Mouse (Mus musculus) heart, adult 2 months (tissue): ENCODE measurements at regions not wholly inside any gene's neighbourhood (a gene's known extent, or its start where the extent isn't known, plus 50 kb on each side); places are given as distances from the start of the nearest gene placed in this dataset.

Source experiments
- DNase-seq, 2 experiments: peaks; one replicate each; pipeline ENCODE4 v3.0.0; 2021
- H3K27ac ChIP-seq: fragments of 200-600 bp; 2 replicates; pipeline ENCODE4 v1.8.1; 2022
- H3K27me3 ChIP-seq: fragments of 200-500 bp; 2 replicates; pipeline ENCODE4 v1.6.1; 2012; ENCODE audit warnings: mild to moderate bottlenecking, low read length, inconsistent platforms, mixed read lengths; ENCODE audit not compliant: control insufficient read depth, insufficient read depth
- H3K36me3 ChIP-seq: fragments of 200-500 bp; 2 replicates; pipeline ENCODE4 v1.6.1; 2012; ENCODE audit warnings: low read length, inconsistent platforms; ENCODE audit not compliant: control insufficient read depth, insufficient read depth
- H3K4me1 ChIP-seq: fragments of 200-500 bp; 2 replicates; pipeline ENCODE4 v1.6.1; 2011; ENCODE audit warnings: low read length; ENCODE audit not compliant: control insufficient read depth, insufficient read depth
- H3K4me3 ChIP-seq: fragments of 200-600 bp; 2 replicates; pipeline ENCODE4 v1.8.1; 2022
- H3K79me2 ChIP-seq: fragments of 200-500 bp; replicated peaks from 2 replicates; pipeline ENCODE4 v1.6.1; 2012; ENCODE audit warnings: mild to moderate bottlenecking, inconsistent platforms, low read length, moderate library complexity, mixed read lengths; ENCODE audit not compliant: control insufficient read depth, insufficient read depth
- H3K9ac ChIP-seq: fragments of 200-500 bp; 2 replicates; pipeline ENCODE4 v1.6.1; 2012; ENCODE audit warnings: low read depth, mild to moderate bottlenecking, control low read depth, inconsistent platforms, low read length, mixed read lengths
- CTCF ChIP-seq: fragments of 200-600 bp; IDR thresholded peaks from 2 replicates; pipeline ENCODE4 v1.8.1; 2022; ENCODE audit warnings: antibody characterized with exemption, mild to moderate bottlenecking, moderate library complexity
- EP300 ChIP-seq: fragments of 200-500 bp; IDR thresholded peaks from 2 replicates; pipeline ENCODE4 v1.6.1; 2011; ENCODE audit warnings: low read depth, low read length, control low read depth; ENCODE audit not compliant: insufficient read depth
- POLR2A ChIP-seq: fragments of 200-500 bp; IDR thresholded peaks from 2 replicates; pipeline ENCODE4 v1.6.1; 2011; ENCODE audit warnings: mild to moderate bottlenecking, low read depth, low read length, control low read depth; ENCODE audit not compliant: insufficient read depth
- WGBS: fragments of 180-500 bp; shearing (Covaris S2); methylation state at CpG from one replicate; pipeline ENCODE4 v1.1.7; 2018; 5-methylcytosine and 5-hydroxymethylcytosine counted together
- intact Hi-C: fragments of 180-260 bp; cut with DNase I; formaldehyde crosslinking; loops from one replicate; pipeline ENCODE4 v1.15.1; 2025

DNA sequence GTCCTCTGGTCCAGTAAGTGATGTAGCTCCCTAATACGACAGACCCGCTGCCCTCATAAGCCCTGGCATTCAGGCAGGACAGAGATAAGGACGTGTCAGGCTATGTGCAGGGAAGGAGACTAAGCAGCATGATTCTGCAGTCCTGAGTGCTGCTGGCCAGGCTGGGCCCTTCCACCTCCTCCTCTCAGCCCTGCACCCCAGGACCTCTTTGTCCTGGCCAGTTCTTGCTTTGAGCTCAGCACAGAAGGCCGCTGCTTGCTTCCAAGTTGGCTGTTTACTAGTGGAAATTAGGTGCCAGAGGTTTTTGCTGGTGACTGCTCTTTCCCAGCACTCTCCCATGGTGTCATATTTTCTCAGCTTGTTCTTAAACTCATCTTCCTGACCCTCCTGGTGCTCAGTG is 249.3 kb upstream of the Tnp1 start:
- 62% methylated on average over 4 of the region's 4 CpGs for WGBS
- Histone ChIP-seq H3K4me1 (no peaks in the 10 kb centered on the region; the same call in none of the 2 replicates), H3K9ac (no peak overlapping the region), H3K4me3 (no peak overlapping the region), H3K36me3 (no peaks in the 10 kb centered on the region), H3K79me2 (no peaks in the 10 kb centered on the region), H3K27me3 (no peaks in the 10 kb centered on the region), H3K27ac (no peak overlapping the region)
- peak; percentile 24 to 50 for DNase-seq
- TF ChIP-seq EP300: peak; percentile 36; the same call in 1 of the 2 replicates
- TF ChIP-seq POLR2A: no peak
- TF ChIP-seq CTCF: no peak
- intact Hi-C loops: loop anchor here (5.0 kb wide), 1 partner anchor 158 kb away; no protein-coding TSS in a partner anchor

DNA sequence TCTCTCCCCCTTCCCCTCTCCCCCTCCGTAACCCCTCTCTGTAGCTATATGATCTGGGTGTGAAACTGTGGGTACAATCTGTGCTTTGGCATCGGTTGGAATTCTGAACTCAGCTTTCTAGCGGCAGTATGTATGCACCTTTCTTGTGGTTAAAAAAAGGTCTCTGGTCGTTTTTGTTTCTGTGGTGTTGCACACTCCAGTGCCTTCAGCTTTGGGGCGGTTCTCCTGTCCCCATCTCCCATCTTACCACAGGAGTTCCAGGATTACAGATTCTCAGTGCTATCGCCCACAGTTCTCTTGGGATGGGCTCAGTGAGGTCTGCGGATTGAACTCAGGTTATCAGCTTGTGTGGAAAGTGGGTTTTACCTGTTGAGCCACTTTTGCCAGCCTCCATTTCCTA is 248.5 kb upstream of the Tnp1 start:
- 92% methylated on average over 7 of the region's 7 CpGs for WGBS
- Histone ChIP-seq H3K36me3 (no peaks in the 10 kb centered on the region), H3K4me3 (no peak overlapping the region), H3K9ac (no peak overlapping the region), H3K79me2 (no peaks in the 10 kb centered on the region), H3K27ac (no peak overlapping the region), H3K27me3 (no peaks in the 10 kb centered on the region), H3K4me1 (no peaks in the 10 kb centered on the region; the same call in none of the 2 replicates)
- TF ChIP-seq EP300 (no peak), POLR2A (no peak), CTCF (no peak)
- intact Hi-C loops: no loop called here
- no peak for DNase-seq

DNA sequence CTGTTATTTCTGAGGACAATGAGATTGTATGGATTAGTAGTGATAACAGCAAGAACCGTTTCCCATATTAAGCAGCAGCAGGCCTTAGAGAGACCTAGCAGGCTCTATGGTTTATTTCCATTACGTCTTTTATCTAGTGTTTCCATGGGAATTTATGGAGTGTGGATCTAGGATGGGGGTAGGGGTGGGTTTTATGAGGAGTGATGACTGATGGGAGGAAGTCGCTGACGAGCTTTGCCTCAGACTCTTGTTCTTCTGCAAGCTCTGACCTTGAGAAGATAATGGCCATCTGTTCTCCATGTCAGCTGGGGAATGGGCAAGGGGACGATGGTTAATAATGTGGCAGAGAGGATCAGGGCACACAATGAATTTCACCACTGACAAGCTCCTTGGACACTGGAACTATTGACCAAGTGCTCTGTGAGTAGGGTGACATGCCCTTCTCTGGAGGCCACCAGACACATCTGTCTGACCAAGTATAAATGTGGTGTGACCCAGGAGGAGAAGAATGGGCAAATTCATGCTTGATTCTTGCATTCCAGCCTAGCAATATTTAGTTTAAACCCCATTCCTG is 243.9 kb upstream of the Tnp1 start:
- intact Hi-C loops: no loop called here
- H3K27ac ChIP-seq: no peak overlapping the region

DNA sequence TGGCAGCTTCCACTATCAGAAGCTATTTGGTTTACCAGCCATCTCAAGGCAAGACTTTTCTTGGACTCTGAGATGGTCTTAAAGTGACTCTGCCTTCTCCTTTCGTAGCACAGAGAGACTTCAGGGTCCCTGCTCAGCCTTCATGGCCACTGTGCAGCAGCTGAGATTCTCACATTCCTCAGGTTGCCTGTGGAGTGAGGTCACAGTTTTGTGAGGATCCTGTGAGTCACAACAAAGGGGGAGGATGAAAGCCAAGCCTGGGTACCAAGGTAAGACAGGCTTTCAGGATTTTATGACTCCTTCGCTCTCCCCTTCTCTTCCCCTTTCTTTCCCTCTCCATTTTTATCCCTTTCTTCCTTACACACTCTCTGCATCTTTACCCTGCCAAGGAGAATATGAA is 241.6 kb upstream of the Tnp1 start:
- H3K79me2 ChIP-seq: no peaks in the 10 kb centered on the region
- H3K27me3 ChIP-seq: no peaks in the 10 kb centered on the region
- TF ChIP-seq POLR2A (no peak), CTCF (no peak), EP300 (no peak)
- H3K9ac ChIP-seq: no peak overlapping the region
- H3K4me3 ChIP-seq: no peak overlapping the region
- no peak overlapping the region for H3K27ac ChIP-seq
- intact Hi-C loops: no loop called here
- 93% methylated on average over 2 of the region's 2 CpGs for WGBS
- DNase-seq: no peak
- H3K36me3 ChIP-seq: no peaks in the 10 kb centered on the region
- H3K4me1 ChIP-seq: no peaks in the 10 kb centered on the region

More for the DNA sequence above, 243.9 kb upstream of the Tnp1 start:
- Histone ChIP-seq H3K4me3 (no peak overlapping the region), H3K9ac (no peak overlapping the region), H3K4me1 (no peaks in the 10 kb centered on the region), H3K27me3 (no peaks in the 10 kb centered on the region), H3K36me3 (no peaks in the 10 kb centered on the region), H3K79me2 (no peaks in the 10 kb centered on the region)
- 53% methylated on average over 5 of the region's 5 CpGs for WGBS
- no peak for DNase-seq
- no peak for TF ChIP-seq EP300
- no peak for TF ChIP-seq POLR2A
- no peak for TF ChIP-seq CTCF

- Histone ChIP-seq H3K27ac (no peak overlapping the region), H3K4me1 (no peaks in the 10 kb centered on the region), H3K9ac (no peak overlapping the region), H3K79me2 (no peaks in the 10 kb centered on the region), H3K36me3 (no peaks in the 10 kb centered on the region), H3K27me3 (no peaks in the 10 kb centered on the region), H3K4me3 (no peak overlapping the region)
- intact Hi-C loops: no loop called here
- 84% methylated on average over 12 of the region's 12 CpGs for WGBS
- TF ChIP-seq CTCF: no peak
- no peak for TF ChIP-seq POLR2A
- TF ChIP-seq EP300: no peak
- no peak for DNase-seq
Observed at GRCm38 (mm10) chr1:73251911-73252356, 236.2 kb upstream of the Tnp1 start.

GRCm38 (mm10) chr1:73244016-73244415 is 228.3 kb upstream of the Tnp1 start:
- H3K4me1 ChIP-seq: no peaks in the 10 kb centered on the region
- no peak overlapping the region for H3K9ac ChIP-seq
- no peak overlapping the region for H3K27ac ChIP-seq
- no peak for DNase-seq
- intact Hi-C loops: no loop called here
- 58% methylated on average over 2 of the region's 2 CpGs for WGBS
- H3K79me2 ChIP-seq: no peaks in the 10 kb centered on the region
- H3K27me3 ChIP-seq: no peaks in the 10 kb centered on the region
- no peaks in the 10 kb centered on the region for H3K36me3 ChIP-seq
- TF ChIP-seq EP300 (no peak), POLR2A (no peak), CTCF (no peak)
- no peak overlapping the region for H3K4me3 ChIP-seq
